Mouse (Mus musculus) embryonic facial prominence, embryonic 10.5 days (tissue): ENCODE data around the gene Bri3. TPM values are rescaled to one million over a fixed set of nuclear protein-coding genes. Genes with fewer than 3 reads are reported as not detected.

Source experiments
- DNase-seq: peaks from one replicate; pipeline ENCODE4 v3.0.0-alpha.2; 2017; ENCODE audit warnings: low spot score
- H3K27ac ChIP-seq: fragments of 300-500 bp; sonication (generic); replicated peaks from 2 replicates; pipeline ENCODE4 v1.5.1; 2016; ENCODE audit warnings: mild to moderate bottlenecking
- H3K27me3 ChIP-seq: fragments of 300-500 bp; sonication (generic); replicated peaks from 2 replicates; pipeline ENCODE4 v1.6.1; 2016; ENCODE audit warnings: low read depth, mild to moderate bottlenecking; ENCODE audit not compliant: poor library complexity, severe bottlenecking
- H3K36me3 ChIP-seq: fragments of 300-500 bp; sonication (generic); replicated peaks from 2 replicates; pipeline ENCODE4 v1.6.1; 2016; ENCODE audit warnings: mild to moderate bottlenecking, moderate library complexity
- H3K4me1 ChIP-seq: fragments of 300-500 bp; sonication (generic); 2 replicates; pipeline ENCODE4 v1.6.1; 2016
- H3K4me3 ChIP-seq: fragments of 300-500 bp; sonication (generic); 2 replicates; pipeline ENCODE4 v1.5.1; 2016; ENCODE audit warnings: mild to moderate bottlenecking, moderate library complexity
- H3K9me3 ChIP-seq: fragments of 300-500 bp; sonication (generic); 2 replicates; pipeline ENCODE4 v1.6.1; 2016; ENCODE audit warnings: mild to moderate bottlenecking
- WGBS: fragments of 180-500 bp; shearing (Covaris S2); methylation state at CpG from one replicate; pipeline ENCODE4 v1.1.7; 2016; 5-methylcytosine and 5-hydroxymethylcytosine counted together
- polyA plus RNA-seq: library from polyadenylated mRNA; unstranded; fragments of >200 nt; fragmentation: Nextera tagmentation; extraction: Ambion mirVana; gene quantifications from 2 replicates; pipeline ENCODE4 v1.2.1, GENCODE M21; 2016

The Bri3 gene
- polyA plus RNA-seq, 1 experiment from 2014 or later, result 119 TPM

DNA sequence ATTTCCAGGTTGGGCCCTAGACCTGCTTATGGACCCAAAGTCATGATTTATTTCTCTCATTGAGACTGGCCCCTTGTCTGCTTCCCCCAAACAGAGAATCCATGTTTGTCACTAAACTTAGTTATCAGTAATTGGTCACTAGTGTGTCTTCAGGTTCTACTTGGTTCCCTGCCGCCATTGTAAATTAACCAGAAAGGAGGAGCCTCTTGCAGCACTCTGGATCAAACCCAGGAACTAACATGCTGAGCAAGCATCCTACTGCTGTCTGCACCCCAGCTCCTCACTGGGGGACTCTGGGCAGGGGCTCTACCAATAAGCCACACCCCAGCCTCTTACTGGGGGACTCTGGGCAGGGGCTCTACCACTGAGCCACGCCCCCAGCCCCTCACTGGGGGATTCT lies 1.4 kb downstream of the Bri3 start:
- Histone ChIP-seq H3K27me3 (no peaks in the 10 kb centered on the region), H3K9me3 (peaks cover 6% of the 10 kb centered on the region; the same call in 1 of the 2 replicates), H3K4me1 (no peaks in the 10 kb centered on the region; the same call in 1 of the 2 replicates), H3K4me3 (no peak overlapping the region), H3K27ac (no peak overlapping the region), H3K36me3 (0 out of 2 replicates have a peak, but pooled peaks cover 3% of the 10 kb centered on the region)
- no peak for DNase-seq
- 77% methylated on average over 2 of the region's 2 CpGs for WGBS

DNA sequence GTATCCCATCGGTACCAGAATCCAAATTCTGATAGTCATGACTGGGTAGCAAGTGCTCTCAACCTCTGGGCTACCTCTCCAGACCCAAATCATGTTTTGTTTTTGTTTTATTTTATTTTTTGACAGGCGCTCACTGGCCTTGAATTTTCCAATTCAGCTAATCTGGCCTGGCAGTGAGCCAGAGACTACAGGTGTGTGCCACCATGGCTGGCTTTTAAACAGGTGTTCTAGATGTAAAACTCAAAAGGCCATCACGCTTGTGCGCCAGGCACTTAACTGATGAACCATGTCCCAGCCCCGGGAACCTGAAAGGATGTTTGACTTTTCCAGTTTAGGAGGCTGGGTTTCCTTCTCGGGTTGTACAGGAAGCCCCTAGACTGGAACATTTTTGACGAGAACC lies 2.4 kb downstream of the Bri3 start:
- Histone ChIP-seq H3K27me3 (no peaks in the 10 kb centered on the region), H3K4me3 (no peak overlapping the region), H3K4me1 (no peaks in the 10 kb centered on the region; the same call in 1 of the 2 replicates), H3K27ac (no peak overlapping the region), H3K36me3 (0 out of 2 replicates have a peak, but pooled peaks cover 3% of the 10 kb centered on the region), H3K9me3 (peaks cover 8% of the 10 kb centered on the region; the same call in 1 of the 2 replicates)
- DNase-seq, result no peak
- WGBS, result 83% methylated on average over 7 of the region's 7 CpGs

DNA sequence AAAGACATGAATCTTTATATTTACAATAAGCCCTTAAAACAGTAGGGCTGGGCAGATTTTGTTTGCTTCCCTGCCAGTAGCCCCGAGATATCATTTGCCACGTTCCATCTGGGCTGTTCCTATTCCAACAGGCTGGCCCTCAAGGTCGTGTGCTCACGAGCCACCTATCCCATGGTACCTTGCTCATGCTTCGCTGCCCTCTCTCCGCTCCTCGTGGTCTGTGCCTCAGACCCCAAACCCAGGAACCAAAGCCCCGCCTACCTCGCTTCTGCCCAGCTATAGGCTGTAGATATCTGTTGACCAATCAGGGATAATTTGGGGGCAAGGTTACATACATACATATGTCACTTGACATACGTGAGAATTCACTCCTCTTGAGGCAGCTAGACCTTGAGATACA lies 3.1 kb downstream of the Bri3 start:
- no peaks in the 10 kb centered on the region for H3K27me3 ChIP-seq
- 0 out of 2 replicates have a peak, but pooled peaks cover 3% of the 10 kb centered on the region for H3K36me3 ChIP-seq
- 77% methylated on average over 10 of the region's 10 CpGs for WGBS
- H3K4me1 ChIP-seq, result no peaks in the 10 kb centered on the region; the same call in 1 of the 2 replicates
- no peak for DNase-seq
- no peak overlapping the region for H3K27ac ChIP-seq
- peaks cover 8% of the 10 kb centered on the region; the same call in 1 of the 2 replicates for H3K9me3 ChIP-seq
- no peak overlapping the region for H3K4me3 ChIP-seq

DNA sequence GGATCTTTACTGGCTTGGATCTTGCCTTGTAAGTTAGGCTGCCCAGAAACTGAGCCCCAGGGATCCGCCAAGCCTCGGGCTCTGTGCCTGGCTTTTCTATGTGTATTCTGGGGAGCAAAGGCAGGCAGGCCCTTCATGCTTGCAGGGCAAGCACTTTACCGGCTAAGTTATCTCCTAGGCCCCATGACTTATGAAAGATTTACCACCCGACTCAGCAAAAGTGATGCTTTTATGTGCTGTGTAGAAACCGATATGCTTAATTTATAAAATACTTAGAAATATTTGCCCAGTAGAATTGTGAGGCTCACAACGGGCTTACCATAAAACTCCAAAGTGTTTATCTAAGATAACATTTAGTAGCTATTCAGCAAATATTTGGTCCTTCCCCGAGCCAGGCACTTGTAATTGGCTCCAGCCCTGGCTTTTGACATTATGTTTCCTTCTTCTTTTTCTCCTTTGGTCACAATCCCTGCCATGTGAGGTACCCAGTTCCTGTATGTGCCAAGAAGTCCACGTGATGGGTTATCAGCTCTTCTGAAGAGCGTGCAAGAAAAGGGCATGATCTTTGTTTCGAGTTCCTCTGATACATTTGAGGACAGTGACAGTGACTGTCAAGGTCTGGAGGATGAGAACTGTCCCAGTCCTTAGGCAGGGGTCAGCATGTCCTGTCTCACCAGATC lies 3.8 kb downstream of the Bri3 start:
- Histone ChIP-seq H3K4me1 (no peaks in the 10 kb centered on the region; the same call in 1 of the 2 replicates), H3K27ac (no peak overlapping the region), H3K9me3 (peaks cover 8% of the 10 kb centered on the region; the same call in 1 of the 2 replicates), H3K36me3 (0 out of 2 replicates have a peak, but pooled peaks cover 3% of the 10 kb centered on the region), H3K27me3 (no peaks in the 10 kb centered on the region), H3K4me3 (no peak overlapping the region)
- WGBS, result 82% methylated on average over 10 of the region's 10 CpGs
- no peak for DNase-seq

DNA sequence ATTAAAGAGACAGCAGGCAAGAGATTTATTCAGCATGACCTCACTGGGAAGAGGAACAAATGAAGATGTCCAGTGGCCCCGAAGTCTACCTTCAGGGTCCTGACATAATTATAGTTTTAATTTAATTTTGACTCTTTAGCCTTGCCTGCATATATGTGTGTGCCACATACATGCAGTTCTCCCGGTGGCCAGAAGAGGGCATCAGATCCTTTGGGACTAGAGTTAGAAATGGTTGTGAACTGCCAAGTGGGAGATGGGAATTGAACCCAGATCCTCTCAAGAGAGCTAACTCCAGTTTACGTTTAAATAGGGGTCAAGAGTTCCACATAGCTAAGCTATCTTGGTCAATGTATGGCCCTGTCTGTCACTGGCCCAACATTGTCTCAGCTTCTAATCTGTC lies 5.6 kb downstream of the Bri3 start:
- peaks cover 10% of the 10 kb centered on the region for H3K4me1 ChIP-seq
- 80% methylated on average over 3 of the region's 3 CpGs for WGBS
- no peak overlapping the region for H3K27ac ChIP-seq
- no peaks in the 10 kb centered on the region for H3K27me3 ChIP-seq
- H3K4me3 ChIP-seq, result no peak overlapping the region
- peaks cover 8% of the 10 kb centered on the region; the same call in 1 of the 2 replicates for H3K9me3 ChIP-seq
- 0 out of 2 replicates have a peak, but pooled peaks cover 3% of the 10 kb centered on the region for H3K36me3 ChIP-seq
- no peak for DNase-seq

DNA sequence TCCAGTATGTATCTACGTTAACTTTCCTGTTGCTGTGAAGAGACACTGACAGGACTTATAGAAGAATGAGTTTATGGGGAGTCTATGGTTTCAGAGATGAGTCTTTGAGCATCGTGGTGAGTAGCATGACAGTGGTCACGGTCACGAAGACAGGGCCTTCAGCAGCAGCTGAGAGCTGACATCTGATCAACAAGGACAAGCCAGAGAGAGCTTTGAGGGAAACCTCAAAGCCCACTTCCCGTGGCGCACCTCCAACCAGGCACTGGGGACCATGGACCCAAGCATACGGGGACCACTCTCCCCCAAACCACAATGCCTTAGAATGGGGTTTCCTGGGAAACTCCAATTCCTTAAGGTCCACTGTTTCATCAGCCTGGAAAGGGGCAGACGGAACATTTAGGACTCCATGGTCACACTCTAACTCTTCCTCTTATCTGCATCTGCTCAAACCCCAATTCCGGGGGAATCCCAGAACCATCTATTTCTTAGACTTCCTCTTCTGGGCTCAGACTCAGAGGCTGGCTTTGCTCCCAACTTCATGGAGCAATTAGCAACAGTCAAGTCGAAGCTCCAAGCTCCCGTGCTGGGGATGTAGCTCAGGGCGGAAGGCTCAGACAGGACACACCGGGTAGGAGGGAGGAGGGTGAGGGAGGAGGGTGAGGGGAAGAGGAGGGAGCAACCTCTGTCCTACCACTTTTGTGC lies 7.8 kb downstream of the Bri3 start:
- Histone ChIP-seq H3K9me3 (peaks cover 8% of the 10 kb centered on the region; the same call in 1 of the 2 replicates), H3K27me3 (no peaks in the 10 kb centered on the region), H3K4me1 (peaks cover 19% of the 10 kb centered on the region), H3K4me3 (no peak overlapping the region), H3K36me3 (0 out of 2 replicates have a peak, but pooled peaks cover 3% of the 10 kb centered on the region), H3K27ac (no peak overlapping the region)
- DNase-seq, result no peak
- WGBS, result 90% methylated on average over 13 of the region's 13 CpGs

DNA sequence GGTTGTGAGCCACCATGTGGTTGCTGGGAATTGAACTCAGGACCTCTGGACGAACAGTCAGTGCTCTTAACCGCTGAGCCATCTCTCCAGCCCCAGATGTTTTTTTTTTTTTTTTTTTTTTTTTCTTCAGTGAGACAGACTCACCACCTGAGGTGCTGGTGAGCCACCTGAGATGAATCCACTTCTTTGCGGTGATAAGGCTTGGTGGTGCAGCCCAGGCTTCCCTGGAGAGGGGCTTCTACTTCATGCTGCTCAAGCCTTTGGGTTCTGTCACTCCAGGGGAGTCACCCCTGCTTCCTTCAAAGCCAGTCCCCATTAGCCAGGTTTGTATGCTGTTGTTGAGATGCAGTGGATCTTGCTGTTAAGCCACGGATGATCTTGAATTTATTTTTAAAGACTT lies 9.0 kb downstream of the Bri3 start:
- DNase-seq, result no peak
- Histone ChIP-seq H3K9me3 (peaks cover 8% of the 10 kb centered on the region; the same call in 1 of the 2 replicates), H3K27ac (no peak overlapping the region), H3K27me3 (no peaks in the 10 kb centered on the region), H3K4me1 (peaks cover 31% of the 10 kb centered on the region), H3K36me3 (peaks cover 13% of the 10 kb centered on the region), H3K4me3 (no peak overlapping the region)
- WGBS, result 73% methylated on average over 4 of the region's 4 CpGs

DNA sequence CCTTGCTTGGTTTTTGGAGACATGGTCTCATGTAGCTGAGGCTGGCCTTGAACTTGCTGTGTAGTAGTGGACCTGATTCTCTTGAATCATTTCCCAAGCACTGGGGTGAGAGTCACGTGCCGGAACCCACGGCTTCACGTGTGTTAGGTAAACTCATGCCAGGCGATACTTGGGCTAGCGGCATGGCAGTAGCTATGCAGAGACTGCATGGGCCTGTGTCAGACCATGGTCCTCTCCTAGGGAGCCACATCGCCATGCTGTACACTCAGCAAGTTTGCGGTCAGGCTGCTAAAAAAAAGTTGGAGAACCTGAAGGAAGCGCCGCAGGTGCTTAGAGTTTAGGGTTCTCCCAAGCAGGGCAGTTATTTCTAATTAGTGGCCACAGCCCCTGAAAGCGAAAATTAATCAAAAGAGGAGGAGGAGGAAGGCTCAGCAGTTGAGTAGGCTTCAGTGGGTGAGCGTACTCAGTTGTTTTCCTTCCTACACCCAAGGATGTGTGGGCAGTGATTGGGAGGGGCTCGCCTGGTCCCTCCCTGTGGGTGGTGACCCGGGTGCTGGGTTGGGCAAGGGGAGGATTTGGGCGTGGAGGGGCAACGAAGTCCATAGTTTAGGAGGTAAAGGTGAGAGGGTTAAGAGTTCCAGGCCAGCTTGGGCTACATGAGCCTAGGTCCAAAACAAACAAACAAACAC lies 10.0 kb downstream of the Bri3 start:
- H3K27ac ChIP-seq, result peak overlapping the region; percentile 98
- peaks cover 42% of the 10 kb centered on the region for H3K4me1 ChIP-seq
- H3K27me3 ChIP-seq, result no peaks in the 10 kb centered on the region
- peaks cover 8% of the 10 kb centered on the region; the same call in 1 of the 2 replicates for H3K9me3 ChIP-seq
- WGBS, result 55% methylated on average over 16 of the region's 16 CpGs
- peaks cover 24% of the 10 kb centered on the region for H3K36me3 ChIP-seq
- peak overlapping the region; percentile 95 for H3K4me3 ChIP-seq
- DNase-seq, result peak; percentile 36

DNA sequence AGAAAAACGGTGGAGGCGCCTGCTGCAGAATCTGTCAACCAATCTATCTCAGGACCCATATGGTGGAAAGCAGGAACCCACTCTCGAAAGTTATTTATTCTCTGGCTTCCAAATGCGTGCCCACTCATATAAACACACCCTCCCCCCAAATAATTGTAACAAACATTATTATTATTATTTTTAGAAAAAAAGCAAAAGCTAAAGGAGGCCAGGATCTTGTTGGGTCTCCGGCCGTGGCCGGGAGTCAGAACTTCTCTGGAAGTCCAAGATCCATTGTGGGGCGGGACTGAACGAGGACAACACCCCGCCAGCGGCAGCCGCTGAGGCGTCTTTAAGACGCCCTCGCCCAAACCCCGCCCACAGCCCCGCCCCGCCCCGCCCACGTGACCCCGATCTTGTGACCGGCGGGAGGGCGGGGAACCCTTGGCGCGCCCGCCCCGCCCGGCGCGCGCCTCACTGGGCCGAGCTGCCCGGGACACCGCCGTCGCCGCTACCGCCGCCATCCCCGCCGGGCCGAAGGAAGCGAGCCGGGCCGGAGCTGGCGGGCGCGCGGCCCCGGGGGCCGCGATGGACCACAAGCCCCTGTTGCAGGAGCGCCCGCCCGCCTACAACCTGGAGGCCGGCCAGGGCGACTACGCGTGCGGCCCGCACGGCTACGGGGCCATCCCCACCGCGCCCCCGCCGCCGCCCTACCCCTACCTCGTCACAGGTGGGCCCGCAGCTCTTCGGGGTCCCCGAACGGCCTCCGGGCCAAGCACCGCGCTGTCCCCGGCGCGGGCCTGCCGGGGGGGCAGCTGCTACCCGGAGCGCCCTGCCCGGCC lies 10.8 kb downstream of the Bri3 start:
- Histone ChIP-seq H3K4me1 (peaks cover 48% of the 10 kb centered on the region), H3K4me3 (peak overlapping the region; percentile 95), H3K27me3 (no peaks in the 10 kb centered on the region), H3K36me3 (peaks cover 31% of the 10 kb centered on the region), H3K9me3 (peaks cover 5% of the 10 kb centered on the region; the same call in 1 of the 2 replicates), H3K27ac (peak overlapping the region; percentile 98)
- peak; percentile 97 for DNase-seq
- under 1% methylated on average over 84 of the region's 84 CpGs for WGBS

DNA sequence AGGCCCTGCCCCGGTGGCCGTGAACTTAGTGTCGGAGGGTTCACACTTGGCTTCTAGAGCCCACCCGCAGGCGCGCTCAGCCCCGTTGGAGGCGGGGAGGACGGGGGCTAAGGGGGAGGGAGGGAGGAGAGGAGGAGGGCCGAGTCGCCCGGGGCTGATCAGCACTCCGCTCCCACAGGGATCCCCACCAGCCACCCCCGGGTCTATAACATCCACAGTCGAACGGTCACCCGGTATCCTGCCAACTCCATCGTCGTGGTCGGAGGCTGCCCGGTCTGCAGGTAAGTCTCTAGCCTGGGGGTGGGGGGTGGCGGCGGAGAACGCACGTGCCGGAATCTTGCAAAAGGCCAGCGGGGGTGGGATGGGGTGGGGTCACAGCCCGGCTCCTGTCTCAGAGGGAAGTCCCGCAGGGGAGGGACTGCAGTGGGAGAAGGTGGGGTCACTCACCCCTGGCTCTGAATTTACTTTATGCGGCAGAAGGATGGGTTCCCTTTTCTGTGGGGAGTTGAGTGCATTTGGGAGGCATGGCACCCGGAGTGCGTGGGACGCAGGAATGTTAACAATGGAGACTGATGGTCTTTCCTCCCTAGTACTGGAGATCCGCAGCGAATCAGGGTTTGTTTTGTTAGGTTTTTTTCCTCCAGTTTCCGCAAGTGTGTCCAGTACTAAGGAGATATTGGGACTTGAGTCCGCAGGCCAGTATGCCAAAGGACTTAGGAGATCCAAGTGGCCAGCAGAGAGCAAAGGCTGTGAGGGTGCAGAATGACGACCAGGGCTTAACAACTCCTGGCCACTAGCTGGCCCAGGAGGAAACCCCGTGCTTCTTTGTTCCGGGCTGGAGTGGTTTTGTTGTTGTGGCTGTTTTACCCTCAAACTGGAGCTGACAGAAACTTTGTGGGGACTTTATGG lies 11.6 kb downstream of the Bri3 start:
- H3K27me3 ChIP-seq, result no peaks in the 10 kb centered on the region
- H3K4me3 ChIP-seq, result peak overlapping the region; percentile 95
- WGBS, result under 1% methylated on average over 40 of the region's 40 CpGs
- peak; percentile 83 for DNase-seq
- peaks cover 37% of the 10 kb centered on the region for H3K36me3 ChIP-seq
- peak overlapping the region; percentile 98 for H3K27ac ChIP-seq
- no peaks in the 10 kb centered on the region for H3K9me3 ChIP-seq
- peaks cover 54% of the 10 kb centered on the region for H3K4me1 ChIP-seq

DNA sequence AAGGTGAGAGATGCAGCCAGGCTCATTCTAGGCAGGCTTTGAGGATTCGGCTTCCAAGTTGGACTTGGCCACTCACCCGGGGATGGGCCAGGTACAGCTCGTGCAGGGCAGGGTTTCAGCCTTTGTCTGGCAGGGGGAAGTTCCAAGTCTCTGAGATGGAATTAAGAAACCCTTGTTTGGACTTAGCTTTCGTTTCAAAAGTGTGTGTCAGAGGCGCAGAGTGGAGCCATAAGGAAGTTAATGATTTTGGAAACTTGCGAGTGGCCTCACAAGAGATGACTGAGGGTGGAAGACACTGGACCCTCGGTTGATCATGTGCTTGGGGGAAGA lies 12.3 kb downstream of the Bri3 start:
- H3K36me3 ChIP-seq, result peaks cover 43% of the 10 kb centered on the region

More for the DNA sequence above, 12.3 kb downstream of the Bri3 start:
- Histone ChIP-seq H3K9me3 (no peaks in the 10 kb centered on the region), H3K4me1 (peaks cover 58% of the 10 kb centered on the region), H3K4me3 (peak overlapping the region; percentile 95), H3K27me3 (no peaks in the 10 kb centered on the region), H3K27ac (peak overlapping the region; percentile 98)
- 16% methylated on average over 7 of the region's 7 CpGs for WGBS
- no peak for DNase-seq
